Mouse (Mus musculus): ENCODE data around the gene Pepd. TPM values are rescaled to one million over a fixed set of nuclear protein-coding genes. Genes with fewer than 3 reads are reported as not detected.

The Pepd gene
- polyA plus RNA-seq, 1 experiment from 2014 or later = 64.5 TPM

DNA sequence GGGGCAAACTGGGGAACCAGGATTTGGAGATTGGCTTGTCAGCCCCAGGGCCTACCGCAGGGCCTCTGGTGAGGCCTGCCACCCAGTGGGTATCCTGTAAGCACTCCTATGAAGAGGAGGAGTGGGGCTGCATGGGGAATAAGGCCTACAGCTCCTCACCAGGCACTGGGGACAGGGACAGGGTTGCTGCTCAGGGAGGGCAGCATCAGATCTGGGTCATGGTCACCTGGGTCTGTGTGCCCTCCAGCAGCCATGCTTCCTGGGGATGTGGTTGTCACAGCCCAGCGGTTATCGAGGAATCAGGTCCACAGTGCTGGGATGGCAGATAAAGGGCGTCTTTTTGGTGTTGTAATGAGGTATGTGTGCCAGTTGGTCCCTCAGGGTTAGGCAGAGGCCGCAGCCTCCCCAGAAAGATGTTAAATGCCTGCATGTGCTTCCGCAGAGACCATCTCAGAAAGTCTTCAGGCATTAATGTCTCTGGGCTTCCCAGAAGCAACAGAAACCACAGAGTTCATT is 79.6 kb downstream of the Pepd start:
- no peak overlapping the region for H3K27ac ChIP-seq
- H3K4me1 ChIP-seq = peaks cover 40% of the 10 kb centered on the region

DNA sequence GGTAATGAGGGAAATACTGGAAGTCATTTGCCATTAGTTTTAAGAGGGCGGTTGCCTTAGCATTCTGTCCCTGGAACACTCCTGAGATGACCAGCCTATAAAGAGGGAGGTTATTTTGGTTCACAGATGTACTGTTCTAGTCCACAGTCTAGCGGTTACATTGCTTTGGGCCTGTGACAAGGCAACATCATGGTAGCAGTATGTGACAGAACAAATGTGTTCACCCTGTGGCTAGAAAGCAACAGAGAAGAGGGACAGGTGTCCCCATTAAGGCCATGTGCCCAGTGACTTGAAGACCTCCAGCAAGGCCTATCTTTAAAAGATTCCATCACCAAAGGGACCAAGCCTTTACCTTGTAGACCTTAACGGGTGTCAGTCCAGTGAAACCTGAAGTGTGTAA is 80.6 kb downstream of the Pepd start:
- H3K4me3 ChIP-seq = no peak overlapping the region
- 84% methylated on average over 3 of the region's 3 CpGs for WGBS
- H3K4me1 ChIP-seq = peaks cover 35% of the 10 kb centered on the region

More for the DNA sequence above, 79.6 kb downstream of the Pepd start:
- H3K4me3 ChIP-seq = no peak overlapping the region
- WGBS = 85% methylated on average over 6 of the region's 6 CpGs
- no peaks in the 10 kb centered on the region for H3K27me3 ChIP-seq (ENCODE audit: insufficient read depth, poor library complexity, severe bottlenecking)
- peaks cover 3% of the 10 kb centered on the region for H3K36me3 ChIP-seq
- no peak for DNase-seq (ENCODE audit: low spot score)
- no peaks in the 10 kb centered on the region for H3K9me3 ChIP-seq

DNA sequence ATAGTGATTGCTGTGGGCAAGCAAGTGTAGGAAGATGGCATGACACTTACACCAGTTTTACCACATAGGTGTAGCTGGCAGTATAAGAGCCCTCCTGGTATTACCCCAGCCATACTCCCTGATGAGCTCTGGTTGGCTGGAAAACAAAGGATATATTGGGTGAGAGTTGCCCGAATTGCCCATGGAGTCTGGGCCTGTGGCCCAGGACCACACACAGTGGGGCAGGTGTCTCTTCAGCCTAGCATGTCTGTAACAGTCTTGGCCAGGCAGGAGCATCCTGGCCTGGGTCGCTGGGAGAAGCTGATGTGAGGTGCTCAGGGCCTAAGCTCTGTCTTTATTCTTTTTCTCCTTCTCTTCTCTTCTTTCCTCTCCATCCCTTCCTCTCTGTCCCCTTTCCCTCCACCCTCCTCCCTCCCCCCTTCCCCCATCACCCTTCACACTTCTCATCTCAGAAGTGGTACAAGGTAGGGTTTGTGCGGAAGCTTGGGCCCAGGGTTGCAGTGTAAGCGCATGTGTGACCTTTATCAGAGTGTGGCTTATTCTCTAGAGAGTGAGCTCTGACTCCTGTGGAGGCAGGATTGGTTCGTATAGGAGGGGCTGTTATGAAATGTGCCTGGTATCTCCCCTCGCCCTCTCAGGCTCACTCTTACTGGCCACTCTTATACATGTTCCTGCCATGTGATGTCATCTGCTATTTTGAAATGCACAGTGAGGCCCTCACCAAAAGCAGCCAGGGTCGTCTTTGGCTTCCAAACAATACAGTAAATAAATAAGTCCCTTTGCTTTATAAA is 83.9 kb downstream of the Pepd start:
- whole genome bisulfite sequencing = 64% methylated on average over 7 of the region's 7 CpGs
- H3K9me3 ChIP-seq = no peaks in the 10 kb centered on the region

More for the DNA sequence above, 80.6 kb downstream of the Pepd start:
- DNase-seq (ENCODE audit: low spot score) = no peak
- H3K36me3 ChIP-seq = peaks cover 3% of the 10 kb centered on the region
- H3K9me3 ChIP-seq = no peaks in the 10 kb centered on the region
- no peak overlapping the region for H3K27ac ChIP-seq
- H3K27me3 ChIP-seq (ENCODE audit: insufficient read depth, poor library complexity, severe bottlenecking) = no peaks in the 10 kb centered on the region

DNA sequence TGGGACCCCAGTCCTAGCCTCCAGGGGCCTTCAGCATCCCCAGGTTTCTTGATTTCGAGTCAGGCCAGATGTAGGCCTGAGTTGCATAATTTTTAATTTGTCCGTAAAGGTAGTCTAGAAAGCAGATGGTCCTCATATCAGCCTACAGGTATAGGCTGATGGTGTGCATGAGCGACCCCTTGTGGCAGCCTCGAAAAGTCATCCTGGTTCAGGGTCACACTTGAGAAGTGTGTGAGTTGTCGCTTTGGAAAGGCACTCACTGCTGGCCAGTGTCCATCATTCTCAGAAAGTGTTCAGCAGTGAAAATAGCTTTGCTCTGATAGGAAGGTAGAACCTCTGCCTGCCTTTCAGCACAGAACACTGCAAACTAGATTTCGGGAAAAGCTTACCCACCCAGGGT is 88.7 kb downstream of the Pepd start:
- Histone ChIP-seq H3K27me3 (ENCODE audit: insufficient read depth, poor library complexity, severe bottlenecking) (no peaks in the 10 kb centered on the region), H3K27ac (no peak overlapping the region), H3K4me1 (peaks cover 17% of the 10 kb centered on the region), H3K9me3 (no peaks in the 10 kb centered on the region), H3K4me3 (no peak overlapping the region), H3K36me3 (no peaks in the 10 kb centered on the region)
- WGBS = 40% methylated on average over 6 of the region's 6 CpGs
- no peak for DNase-seq (ENCODE audit: low spot score)

More for the DNA sequence above, 83.9 kb downstream of the Pepd start:
- Histone ChIP-seq H3K27me3 (ENCODE audit: insufficient read depth, poor library complexity, severe bottlenecking) (no peaks in the 10 kb centered on the region), H3K36me3 (no peaks in the 10 kb centered on the region), H3K4me3 (no peak overlapping the region), H3K27ac (peak overlapping the region; percentile 52; the same call in 1 of the 2 replicates), H3K4me1 (peaks cover 20% of the 10 kb centered on the region)
- no peak for DNase-seq (ENCODE audit: low spot score)

DNA sequence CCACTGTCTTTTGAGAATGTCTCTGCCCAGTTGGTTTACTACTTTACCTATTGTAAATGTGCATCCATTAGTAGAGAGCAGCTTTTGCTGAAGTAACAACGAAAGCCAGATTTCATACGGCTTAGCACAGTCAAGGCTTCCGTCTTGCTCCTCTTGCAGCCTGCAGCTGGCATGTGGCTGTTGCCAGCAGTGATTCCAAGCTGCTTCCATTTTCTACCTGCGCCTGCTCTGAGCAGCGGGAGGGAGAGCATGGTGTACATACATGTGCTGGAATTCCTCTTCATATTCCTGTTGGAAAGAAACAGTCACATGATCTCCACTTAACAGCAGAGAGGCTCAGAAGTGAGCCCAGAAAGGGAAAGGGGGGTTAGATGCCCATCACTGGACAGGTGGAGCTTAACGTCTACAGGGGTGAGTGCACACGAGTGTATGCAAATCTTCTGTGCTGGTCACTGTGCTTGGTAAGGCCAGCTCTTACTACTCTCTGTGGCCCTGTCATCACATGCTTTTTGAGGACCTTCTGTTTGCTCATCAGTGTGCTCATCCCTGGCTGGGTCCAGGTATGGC is 91.1 kb downstream of the Pepd start:
- Histone ChIP-seq H3K9me3 (no peaks in the 10 kb centered on the region), H3K27me3 (ENCODE audit: insufficient read depth, poor library complexity, severe bottlenecking) (no peaks in the 10 kb centered on the region), H3K36me3 (0 out of 2 replicates have a peak, but pooled peaks cover 2% of the 10 kb centered on the region), H3K27ac (no peak overlapping the region), H3K4me3 (no peak overlapping the region), H3K4me1 (0 out of 2 replicates have a peak, but pooled peaks cover 6% of the 10 kb centered on the region)
- WGBS = 81% methylated on average over 7 of the region's 7 CpGs
- no peak for DNase-seq (ENCODE audit: low spot score)

DNA sequence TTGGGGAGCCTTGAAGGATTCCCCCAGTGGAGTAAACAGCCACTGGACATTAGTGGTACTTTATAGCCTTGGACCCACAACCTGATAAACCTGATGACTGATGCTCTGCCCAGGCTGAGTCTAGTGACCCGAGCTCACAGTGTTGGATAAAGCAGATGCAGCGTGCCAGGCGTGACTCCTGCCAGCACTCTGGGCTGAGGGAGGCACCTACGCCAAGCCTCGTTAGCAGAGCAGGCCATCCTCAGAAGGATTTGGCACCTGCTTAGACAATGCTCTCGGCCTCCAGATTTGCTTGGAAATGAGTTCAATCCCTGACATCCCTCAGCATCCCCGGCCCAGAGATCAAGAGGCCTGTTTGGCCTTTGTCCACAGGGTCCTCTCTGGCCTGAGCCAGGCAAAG is 94.5 kb downstream of the Pepd start:
- H3K27ac ChIP-seq = no peak overlapping the region
- 0 out of 2 replicates have a peak, but pooled peaks cover 2% of the 10 kb centered on the region for H3K36me3 ChIP-seq
- no peaks in the 10 kb centered on the region for H3K9me3 ChIP-seq
- H3K4me3 ChIP-seq = no peak overlapping the region
- WGBS = 88% methylated on average over 7 of the region's 7 CpGs
- 0 out of 2 replicates have a peak, but pooled peaks cover 6% of the 10 kb centered on the region for H3K4me1 ChIP-seq
- H3K27me3 ChIP-seq (ENCODE audit: insufficient read depth, poor library complexity, severe bottlenecking) = no peaks in the 10 kb centered on the region
- no peak for DNase-seq (ENCODE audit: low spot score)

DNA sequence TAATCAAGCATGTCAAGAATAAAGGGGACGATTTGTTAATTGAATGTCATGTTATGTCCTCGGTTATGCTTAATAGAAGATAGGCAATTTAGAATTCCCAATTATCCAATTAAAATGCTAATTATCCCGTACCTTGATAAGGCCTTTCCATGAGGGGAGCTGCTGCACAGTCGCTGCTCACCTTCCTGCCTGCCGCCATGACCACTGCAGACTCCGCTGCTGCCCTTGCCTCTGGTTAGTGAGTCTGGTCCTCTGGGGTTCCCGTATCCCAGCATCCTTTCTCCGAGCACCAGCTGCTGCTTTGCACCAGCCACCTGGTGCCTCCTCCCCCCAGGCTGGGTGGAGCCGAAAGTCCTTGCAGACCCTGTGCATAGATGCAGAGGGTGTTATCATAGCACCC is 101.0 kb downstream of the Pepd start:
- Histone ChIP-seq H3K27me3 (ENCODE audit: insufficient read depth, poor library complexity, severe bottlenecking) (no peaks in the 10 kb centered on the region), H3K4me1 (peaks cover 10% of the 10 kb centered on the region; the same call in 1 of the 2 replicates), H3K36me3 (no peaks in the 10 kb centered on the region), H3K9me3 (no peaks in the 10 kb centered on the region), H3K27ac (no peak overlapping the region), H3K4me3 (no peak overlapping the region)
- DNase-seq (ENCODE audit: low spot score) = no peak
- WGBS = 87% methylated on average over 9 of the region's 9 CpGs

DNA sequence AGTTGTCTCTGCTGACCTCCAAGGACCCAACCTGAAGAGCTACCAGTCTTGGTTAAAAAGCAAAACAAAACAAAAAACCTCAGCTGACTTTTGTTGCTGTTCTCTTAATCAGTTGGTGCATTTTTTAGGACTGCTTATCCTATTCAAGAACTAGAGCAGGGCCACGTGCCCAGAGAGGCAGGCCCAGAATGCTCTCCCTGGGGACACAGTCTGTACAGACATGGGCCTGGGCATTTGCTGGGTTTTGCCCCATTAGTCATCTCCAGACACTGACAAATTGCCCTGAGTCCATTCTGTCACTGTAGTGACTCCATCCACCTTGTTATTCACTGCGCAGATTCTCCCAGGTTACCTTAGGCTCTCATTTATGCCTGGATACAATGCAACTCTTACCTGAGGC is 103.1 kb downstream of the Pepd start:
- no peak for DNase-seq (ENCODE audit: low spot score)
- Histone ChIP-seq H3K4me3 (no peak overlapping the region), H3K9me3 (no peaks in the 10 kb centered on the region), H3K4me1 (peaks cover 10% of the 10 kb centered on the region; the same call in 1 of the 2 replicates), H3K27me3 (ENCODE audit: insufficient read depth, poor library complexity, severe bottlenecking) (no peaks in the 10 kb centered on the region), H3K27ac (no peak overlapping the region), H3K36me3 (no peaks in the 10 kb centered on the region)
- 80% methylated on average over 2 of the region's 2 CpGs for WGBS

DNA sequence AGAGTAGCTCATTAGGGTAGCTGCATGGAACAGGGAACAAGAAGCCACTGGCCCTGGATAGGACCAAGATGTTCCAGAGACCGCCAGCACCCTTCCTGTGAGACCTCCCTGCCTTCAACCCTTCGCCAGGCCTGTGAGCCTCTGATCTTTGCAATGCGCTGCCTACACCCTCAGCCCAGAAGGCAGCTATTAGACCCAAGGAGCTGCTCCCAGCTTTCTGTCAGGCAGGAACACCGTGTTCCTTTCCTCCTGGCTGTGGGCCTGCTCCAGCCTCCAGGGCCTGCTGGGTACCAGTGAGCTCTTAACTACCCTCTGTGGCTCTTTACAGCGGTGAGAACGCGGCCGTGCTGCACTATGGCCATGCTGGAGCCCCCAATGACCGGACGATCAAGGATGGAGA is 109.2 kb downstream of the Pepd start:
- no peak for DNase-seq (ENCODE audit: low spot score)
- Histone ChIP-seq H3K4me3 (no peak overlapping the region), H3K27ac (no peak overlapping the region), H3K9me3 (no peaks in the 10 kb centered on the region), H3K27me3 (ENCODE audit: insufficient read depth, poor library complexity, severe bottlenecking) (no peaks in the 10 kb centered on the region), H3K36me3 (0 out of 2 replicates have a peak, but pooled peaks cover 7% of the 10 kb centered on the region), H3K4me1 (no peaks in the 10 kb centered on the region)
- 86% methylated on average over 10 of the region's 10 CpGs for WGBS

DNA sequence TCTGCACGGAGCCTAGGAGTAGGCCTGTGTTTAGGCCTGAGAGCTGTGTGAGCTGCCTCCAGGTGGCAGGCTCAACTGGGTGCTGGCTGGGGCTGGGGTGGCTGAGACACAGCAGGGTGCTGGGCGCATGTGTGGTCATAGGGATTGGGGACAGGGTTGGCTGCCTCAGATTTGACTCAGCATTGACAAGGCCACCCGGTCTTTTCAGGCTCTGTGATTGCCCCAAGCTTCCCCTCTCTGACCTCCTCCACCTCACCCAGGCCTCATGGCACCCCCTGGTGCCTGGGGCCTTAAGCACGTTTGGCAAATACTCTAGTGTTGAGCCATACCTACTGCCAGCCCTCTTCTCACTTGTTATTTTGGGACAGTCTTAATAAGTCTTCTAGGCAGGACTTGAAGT is 111.1 kb downstream of the Pepd start:
- Histone ChIP-seq H3K9me3 (no peaks in the 10 kb centered on the region), H3K4me3 (no peak overlapping the region), H3K27ac (no peak overlapping the region), H3K36me3 (0 out of 2 replicates have a peak, but pooled peaks cover 7% of the 10 kb centered on the region), H3K27me3 (ENCODE audit: insufficient read depth, poor library complexity, severe bottlenecking) (no peaks in the 10 kb centered on the region), H3K4me1 (no peaks in the 10 kb centered on the region)
- WGBS = 81% methylated on average over 4 of the region's 4 CpGs
- DNase-seq (ENCODE audit: low spot score) = no peak

DNA sequence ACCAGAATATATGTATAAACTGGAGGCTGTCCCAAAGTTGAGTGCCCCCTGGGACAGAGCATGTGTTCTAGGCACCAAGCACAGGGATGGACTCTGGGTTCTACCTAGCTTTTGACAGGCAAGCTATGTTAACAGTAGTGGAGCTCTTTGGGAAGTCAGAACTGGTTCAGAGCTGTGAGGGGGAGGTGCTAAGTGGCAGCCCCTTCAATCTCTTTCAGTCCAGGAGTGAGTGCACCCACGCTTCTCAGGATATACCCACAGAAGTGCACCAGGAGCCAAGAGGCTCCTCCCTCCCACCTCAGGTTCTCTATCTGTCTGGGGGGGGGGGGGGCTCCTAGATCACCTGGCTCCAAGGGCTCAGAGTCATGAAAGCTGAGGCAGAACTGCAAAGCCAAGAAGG is 112.2 kb downstream of the Pepd start:
- H3K27me3 ChIP-seq (ENCODE audit: insufficient read depth, poor library complexity, severe bottlenecking) = no peaks in the 10 kb centered on the region
- no peak overlapping the region for H3K27ac ChIP-seq
- H3K4me3 ChIP-seq = no peak overlapping the region
- 86% methylated on average over 1 of the region's 1 CpGs for WGBS
- 0 out of 2 replicates have a peak, but pooled peaks cover 7% of the 10 kb centered on the region for H3K36me3 ChIP-seq
- H3K9me3 ChIP-seq = no peaks in the 10 kb centered on the region
- DNase-seq (ENCODE audit: low spot score) = no peak
- 0 out of 2 replicates have a peak, but pooled peaks cover 2% of the 10 kb centered on the region for H3K4me1 ChIP-seq

DNA sequence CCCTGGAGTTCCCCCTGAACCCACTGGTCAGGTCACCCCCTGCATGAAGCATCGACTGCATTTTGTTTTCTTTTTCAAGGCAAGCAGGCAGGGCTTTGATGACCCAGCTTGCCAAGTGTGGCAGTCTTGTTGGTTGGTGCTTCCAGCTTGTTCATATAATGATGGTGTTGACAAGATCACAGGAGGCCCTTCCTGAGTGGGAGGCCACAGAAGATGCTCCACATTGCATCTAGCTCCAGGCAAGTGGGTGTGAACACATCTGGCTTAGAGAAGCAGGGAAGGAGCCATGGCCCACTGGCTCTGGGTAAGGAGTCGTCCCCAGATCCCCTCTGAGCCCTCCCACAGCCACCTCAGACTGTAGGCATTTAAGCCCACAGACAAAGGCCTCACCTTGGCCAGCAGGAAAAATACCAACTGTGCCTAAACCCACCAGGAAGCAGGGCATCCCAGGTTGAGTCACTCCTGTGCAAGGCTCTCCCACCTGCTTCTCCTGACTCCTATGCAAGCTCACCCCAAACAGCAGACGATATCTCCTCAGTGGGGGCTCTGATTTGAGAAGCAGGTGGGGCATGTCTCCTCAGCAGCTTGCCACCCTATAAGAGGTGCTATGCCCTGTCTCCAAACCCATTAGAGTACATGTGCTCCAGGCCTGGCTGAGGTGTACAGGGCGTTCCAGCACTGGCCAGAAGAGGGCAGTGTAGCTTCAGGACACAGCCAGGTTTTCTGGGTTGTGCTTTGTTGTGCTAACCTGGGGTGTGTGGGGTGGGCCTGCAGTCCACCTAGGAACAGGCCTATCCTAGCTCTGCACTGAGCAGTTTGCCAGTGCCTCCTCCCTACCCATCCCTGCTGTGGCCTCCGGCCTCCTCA is 113.5 kb downstream of the Pepd start:
- peak; percentile 82 for DNase-seq (ENCODE audit: low spot score)
- Histone ChIP-seq H3K9me3 (no peaks in the 10 kb centered on the region), H3K4me1 (0 out of 2 replicates have a peak, but pooled peaks cover 2% of the 10 kb centered on the region), H3K27me3 (ENCODE audit: insufficient read depth, poor library complexity, severe bottlenecking) (no peaks in the 10 kb centered on the region), H3K27ac (no peak overlapping the region), H3K4me3 (no peak overlapping the region), H3K36me3 (0 out of 2 replicates have a peak, but pooled peaks cover 7% of the 10 kb centered on the region)
- WGBS = 50% methylated on average over 5 of the region's 5 CpGs

All from heart, embryonic 10.5 days (tissue).